Mouse (Mus musculus): ENCODE results near the gene Cbr2. TPM values are rescaled to one million over a fixed set of nuclear protein-coding genes. Genes with fewer than 3 reads are reported as not detected.

Cbr2 gene
- polyA plus RNA-seq, 1 experiment from 2014 or later = 1.3 TPM

Other genes starting within 250 kb of the Cbr2 start
- gene Mrpl12, start 247.5 kb downstream of the Cbr2 start, polyA plus RNA-seq (2015; fragmentation: Nextera tagmentation; extraction: Ambion mirVana) = 135 and 137 TPM in 2 replicates
- gene Slc25a10, start 240.3 kb downstream of the Cbr2 start, polyA plus RNA-seq (2015; fragmentation: Nextera tagmentation; extraction: Ambion mirVana) = 31.2 and 31.5 TPM in 2 replicates
- 0.92 and 1.0 TPM in 2 replicates for gene Gcgr, start 201.4 kb downstream of the Cbr2 start, polyA plus RNA-seq (2015; fragmentation: Nextera tagmentation; extraction: Ambion mirVana)
- gene Mcrip1, start 182.4 kb downstream of the Cbr2 start, polyA plus RNA-seq (2015; fragmentation: Nextera tagmentation; extraction: Ambion mirVana) = 243 and 245 TPM in 2 replicates
- 0.64 TPM in 1 of 2 replicates, not detected in the other for gene Ppp1r27, start 181.0 kb downstream of the Cbr2 start, polyA plus RNA-seq (2015; fragmentation: Nextera tagmentation; extraction: Ambion mirVana)
- gene P4hb, start 158.9 kb downstream of the Cbr2 start, polyA plus RNA-seq (2015; fragmentation: Nextera tagmentation; extraction: Ambion mirVana) = 252 and 298 TPM in 2 replicates
- gene Arhgdia, start 150.5 kb downstream of the Cbr2 start, polyA plus RNA-seq (2015; fragmentation: Nextera tagmentation; extraction: Ambion mirVana) = 501 and 544 TPM in 2 replicates
- gene Alyref, start 133.7 kb downstream of the Cbr2 start, polyA plus RNA-seq (2015; fragmentation: Nextera tagmentation; extraction: Ambion mirVana) = 55.8 and 202 TPM in 2 replicates
- gene Anapc11, start 133.7 kb downstream of the Cbr2 start, polyA plus RNA-seq (2015; fragmentation: Nextera tagmentation; extraction: Ambion mirVana) = 194 and 203 TPM in 2 replicates
- gene Npb, start 123.6 kb downstream of the Cbr2 start, polyA plus RNA-seq (2015; fragmentation: Nextera tagmentation; extraction: Ambion mirVana) = 0.99 and 1.00 TPM in 2 replicates
- 236 and 242 TPM in 2 replicates for gene Pcyt2, start 114.2 kb downstream of the Cbr2 start, polyA plus RNA-seq (2015; fragmentation: Nextera tagmentation; extraction: Ambion mirVana)
- gene Sirt7, start 106.9 kb downstream of the Cbr2 start, polyA plus RNA-seq (2015; fragmentation: Nextera tagmentation; extraction: Ambion mirVana) = 39.4 and 41.3 TPM in 2 replicates
- 25.4 and 34.6 TPM in 2 replicates for gene Mafg, start 98.5 kb downstream of the Cbr2 start, polyA plus RNA-seq (2015; fragmentation: Nextera tagmentation; extraction: Ambion mirVana)
- gene Pycr1, start 88.3 kb downstream of the Cbr2 start, polyA plus RNA-seq (2015; fragmentation: Nextera tagmentation; extraction: Ambion mirVana) = 18.0 and 20.0 TPM in 2 replicates
- 1.1 and 2.4 TPM in 2 replicates for gene Myadml2, start 84.0 kb downstream of the Cbr2 start, polyA plus RNA-seq (2015; fragmentation: Nextera tagmentation; extraction: Ambion mirVana)
- 3.1 and 3.8 TPM in 2 replicates for gene Notum, start 70.9 kb downstream of the Cbr2 start, polyA plus RNA-seq (2015; fragmentation: Nextera tagmentation; extraction: Ambion mirVana)
- 146 and 151 TPM in 2 replicates for gene Aspscr1, start 59.1 kb downstream of the Cbr2 start, polyA plus RNA-seq (2015; fragmentation: Nextera tagmentation; extraction: Ambion mirVana)
- gene Cenpx, start 18.4 kb downstream of the Cbr2 start, polyA plus RNA-seq (2015; fragmentation: Nextera tagmentation; extraction: Ambion mirVana) = 106 and 107 TPM in 2 replicates
- 73.4 and 77.8 TPM in 2 replicates for gene Lrrc45, start 18.2 kb downstream of the Cbr2 start, polyA plus RNA-seq (2015; fragmentation: Nextera tagmentation; extraction: Ambion mirVana)
- 624 and 705 TPM in 2 replicates for gene Rac3, start 10.6 kb downstream of the Cbr2 start, polyA plus RNA-seq (2015; fragmentation: Nextera tagmentation; extraction: Ambion mirVana)
- gene Dcxr, start 4.8 kb downstream of the Cbr2 start, polyA plus RNA-seq (2015; fragmentation: Nextera tagmentation; extraction: Ambion mirVana) = 11.1 and 12.7 TPM in 2 replicates
- 2.0 and 2.9 TPM in 2 replicates for gene Hmga1b, start 30.7 kb upstream of the Cbr2 start, polyA plus RNA-seq (2015; fragmentation: Nextera tagmentation; extraction: Ambion mirVana)
- 134 and 139 TPM in 2 replicates for gene Rfng, start 52.1 kb upstream of the Cbr2 start, polyA plus RNA-seq (2015; fragmentation: Nextera tagmentation; extraction: Ambion mirVana)
- gene Gps1, start 52.2 kb upstream of the Cbr2 start, polyA plus RNA-seq (2015; fragmentation: Nextera tagmentation; extraction: Ambion mirVana) = 272 and 305 TPM in 2 replicates
- 46.9 and 48.5 TPM in 2 replicates for gene Dus1l, start 64.3 kb upstream of the Cbr2 start, polyA plus RNA-seq (2015; fragmentation: Nextera tagmentation; extraction: Ambion mirVana)
- gene Fasn, start 92.4 kb upstream of the Cbr2 start, polyA plus RNA-seq (2015; fragmentation: Nextera tagmentation; extraction: Ambion mirVana) = 82.9 and 92.6 TPM in 2 replicates
- gene Ccdc57, start 200.8 kb upstream of the Cbr2 start, polyA plus RNA-seq (2015; fragmentation: Nextera tagmentation; extraction: Ambion mirVana) = 6.3 and 6.7 TPM in 2 replicates
- gene Slc16a3, start 216.4 kb upstream of the Cbr2 start, polyA plus RNA-seq (2015; fragmentation: Nextera tagmentation; extraction: Ambion mirVana) = 11.5 and 15.2 TPM in 2 replicates

Data from hindbrain, embryonic 16.5 days (tissue).